Mouse (Mus musculus) T-cell, adult 2 months (primary cell): ENCODE data around the gene Clic5.

ENCODE experiments used
- DNase-seq: peaks from one replicate; pipeline ENCODE4 v3.0.0; 2022; ENCODE audit warnings: low spot score

Gene Clic5

DNA sequence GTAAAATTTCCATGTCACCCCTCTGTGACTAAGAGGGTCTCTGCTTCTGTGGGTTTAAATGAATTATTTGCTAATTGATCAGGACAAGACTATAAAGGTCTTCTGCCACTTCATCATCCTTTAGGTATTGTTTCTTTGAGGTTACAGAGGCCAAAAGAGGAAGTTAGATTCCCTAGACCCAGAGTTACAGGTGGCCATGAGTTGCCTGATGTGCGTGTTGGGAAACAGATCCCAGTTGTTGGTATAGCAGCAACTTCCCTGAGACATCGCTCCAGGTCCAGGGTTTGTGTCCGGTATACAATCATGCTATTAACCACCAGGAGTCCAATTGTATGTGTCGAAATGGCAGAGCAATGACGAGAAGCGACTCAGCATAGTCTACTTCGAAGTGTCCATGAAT is 81.7 kb downstream of the Clic5 start:
- DNase-seq, result no peak

DNA sequence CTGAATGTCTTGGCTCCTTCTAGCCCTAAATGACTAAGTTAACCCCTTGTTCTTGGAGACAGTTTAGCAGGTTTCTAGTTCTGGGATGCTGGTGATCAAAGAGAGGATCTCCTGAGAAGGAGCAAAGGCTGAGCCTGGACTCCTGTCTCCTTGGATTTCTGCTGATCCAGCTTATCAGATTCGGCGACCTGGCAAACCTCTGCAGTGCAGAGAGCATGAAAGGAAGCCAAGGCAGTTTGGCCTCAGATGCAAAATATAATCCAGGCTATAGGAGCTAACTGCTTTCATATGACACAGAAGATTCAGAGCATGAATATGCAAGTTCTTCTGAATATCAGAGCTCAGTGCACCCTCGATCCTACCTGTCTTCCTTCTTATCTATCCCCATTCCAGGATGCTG is 83.0 kb downstream of the Clic5 start:
- no peak for DNase-seq

DNA sequence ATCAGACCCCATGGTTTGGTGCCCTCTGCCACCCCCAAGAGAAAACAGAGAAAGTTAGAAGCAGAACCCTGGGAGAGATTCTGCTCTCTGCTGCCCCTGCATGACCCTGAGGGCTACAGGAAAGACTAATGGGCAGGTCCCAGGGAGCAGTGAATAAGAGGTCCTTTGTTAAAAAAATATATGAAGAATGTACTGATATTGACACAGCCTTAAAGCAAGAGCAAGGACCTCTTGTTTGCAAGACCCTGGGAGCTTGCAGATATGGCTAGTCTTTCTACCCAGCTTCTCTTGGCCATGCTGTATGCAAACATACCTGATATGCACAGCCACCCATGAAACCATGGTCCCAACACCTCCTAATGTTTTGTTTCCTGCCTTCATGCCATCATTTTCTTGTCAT is 86.4 kb downstream of the Clic5 start:
- no peak for DNase-seq

- no peak for DNase-seq
These were observed 99.9 kb downstream of the Clic5 start for GRCm38 (mm10) chr17:44288320-44288719.

- DNase-seq, result no peak
These were observed 108.8 kb downstream of the Clic5 start for GRCm38 (mm10) chr17:44297221-44297620.

DNA sequence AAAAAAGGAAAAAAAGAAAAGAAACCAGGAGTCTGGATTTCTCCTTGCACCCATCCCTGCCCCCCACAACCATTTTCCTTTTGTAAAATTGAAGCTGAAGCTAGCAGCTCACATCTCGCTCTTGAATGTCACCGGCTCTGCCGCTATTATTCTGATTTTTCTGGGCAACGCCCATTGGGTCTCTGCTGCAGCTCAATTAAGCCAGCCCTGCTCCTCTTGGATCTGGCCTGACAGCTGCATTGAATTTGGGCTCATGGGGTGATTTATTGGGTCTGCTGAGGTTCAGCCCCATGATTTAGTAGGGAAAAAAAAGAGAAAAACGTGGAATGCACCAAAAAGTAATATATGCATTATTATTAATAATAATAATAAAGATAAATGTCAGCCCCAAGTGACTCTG is 111.9 kb downstream of the Clic5 start:
- no peak for DNase-seq

DNA sequence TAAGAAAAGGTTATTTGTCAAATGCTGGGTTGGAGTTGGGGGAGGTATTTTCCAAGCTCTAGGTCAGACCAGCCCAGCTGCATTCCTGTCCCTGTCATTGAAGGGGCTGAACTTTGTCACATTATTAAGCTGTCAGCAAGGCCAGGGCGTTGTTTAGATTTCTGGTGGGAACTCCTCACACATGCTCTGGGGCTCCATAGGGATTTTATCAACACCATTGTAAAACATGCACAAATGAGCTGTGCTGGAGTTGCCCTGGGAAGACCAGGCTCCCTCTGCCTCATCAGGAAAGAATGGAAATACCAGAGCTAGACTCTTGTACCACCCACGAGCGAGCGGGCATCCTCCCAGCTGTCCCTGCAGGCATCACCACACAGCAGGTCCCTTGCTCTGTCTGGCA is 112.3 kb downstream of the Clic5 start:
- no peak for DNase-seq

- DNase-seq, result no peak
These were observed 112.9 kb downstream of the Clic5 start for GRCm38 (mm10) chr17:44301224-44301811.

DNA sequence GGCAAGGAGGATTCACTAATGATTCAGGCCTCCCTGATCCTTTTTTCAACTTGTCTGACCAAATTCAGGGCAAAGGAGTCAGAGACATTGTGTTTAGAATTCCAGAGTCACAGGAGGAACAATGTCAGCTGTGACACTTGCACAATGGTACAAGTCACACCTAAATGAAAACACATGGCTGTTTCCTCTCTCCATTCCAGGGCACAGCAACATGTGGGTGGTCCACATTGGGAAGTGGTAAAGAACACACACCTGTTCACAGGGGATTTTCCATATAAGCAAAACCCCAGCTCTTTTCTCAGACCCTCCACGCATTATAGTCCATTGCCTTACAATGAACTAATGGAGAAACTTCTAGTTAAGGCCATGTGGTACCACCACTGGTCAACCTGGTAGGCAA is 115.7 kb downstream of the Clic5 start:
- DNase-seq, result no peak

DNA sequence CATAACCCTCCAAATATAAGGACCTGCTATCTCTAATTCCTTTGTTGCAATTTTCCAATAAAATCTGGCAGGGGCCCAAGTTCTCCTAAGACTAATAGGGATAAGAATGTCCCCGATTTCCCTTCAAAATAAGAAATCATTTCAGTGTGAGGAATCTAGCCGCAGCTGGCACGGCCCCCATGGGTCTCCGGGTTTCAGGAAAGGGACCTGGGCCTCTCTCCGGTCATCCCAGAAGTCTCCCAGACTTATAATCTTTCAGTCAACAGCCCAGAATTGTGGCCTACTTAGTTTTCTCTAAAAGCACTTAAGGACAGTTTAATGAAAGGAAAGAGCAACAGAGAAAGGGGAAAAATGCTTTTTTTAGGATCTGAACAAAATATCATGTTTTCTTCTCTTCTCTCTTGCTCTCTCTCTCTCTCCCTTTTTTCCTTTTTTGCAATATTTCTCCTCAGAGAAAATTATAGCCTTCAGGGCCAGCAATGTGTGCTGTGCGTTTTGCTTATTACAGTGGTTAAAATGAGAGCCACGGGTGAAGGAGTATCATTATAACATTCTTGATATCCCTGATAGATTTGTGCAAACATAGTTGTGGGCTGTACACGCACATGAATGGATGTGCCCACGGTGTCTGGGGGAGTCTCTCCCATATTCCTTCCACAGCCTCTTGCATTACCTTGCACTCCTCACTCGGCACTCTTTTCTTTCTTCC is 121.7 kb downstream of the Clic5 start:
- no peak for DNase-seq

DNA sequence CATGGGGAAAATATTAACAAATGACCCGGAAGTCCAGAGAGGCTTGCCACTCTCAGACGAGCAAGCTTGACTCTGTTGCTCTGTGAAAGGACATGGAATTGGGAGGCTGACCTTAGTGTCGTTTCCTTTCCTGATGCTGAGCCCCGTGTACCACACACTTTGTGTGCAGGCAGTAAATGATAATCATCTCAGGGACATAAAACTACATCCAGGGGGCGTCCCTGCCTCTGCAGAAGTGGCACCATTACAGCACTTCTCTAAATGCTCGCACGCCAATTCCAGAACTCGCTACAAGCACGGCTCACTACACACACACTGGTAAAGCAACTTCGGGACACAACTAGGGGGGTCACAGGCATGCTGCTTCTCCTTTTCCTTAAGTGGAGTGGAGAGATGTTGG is 136.9 kb downstream of the Clic5 start:
- no peak for DNase-seq

DNA sequence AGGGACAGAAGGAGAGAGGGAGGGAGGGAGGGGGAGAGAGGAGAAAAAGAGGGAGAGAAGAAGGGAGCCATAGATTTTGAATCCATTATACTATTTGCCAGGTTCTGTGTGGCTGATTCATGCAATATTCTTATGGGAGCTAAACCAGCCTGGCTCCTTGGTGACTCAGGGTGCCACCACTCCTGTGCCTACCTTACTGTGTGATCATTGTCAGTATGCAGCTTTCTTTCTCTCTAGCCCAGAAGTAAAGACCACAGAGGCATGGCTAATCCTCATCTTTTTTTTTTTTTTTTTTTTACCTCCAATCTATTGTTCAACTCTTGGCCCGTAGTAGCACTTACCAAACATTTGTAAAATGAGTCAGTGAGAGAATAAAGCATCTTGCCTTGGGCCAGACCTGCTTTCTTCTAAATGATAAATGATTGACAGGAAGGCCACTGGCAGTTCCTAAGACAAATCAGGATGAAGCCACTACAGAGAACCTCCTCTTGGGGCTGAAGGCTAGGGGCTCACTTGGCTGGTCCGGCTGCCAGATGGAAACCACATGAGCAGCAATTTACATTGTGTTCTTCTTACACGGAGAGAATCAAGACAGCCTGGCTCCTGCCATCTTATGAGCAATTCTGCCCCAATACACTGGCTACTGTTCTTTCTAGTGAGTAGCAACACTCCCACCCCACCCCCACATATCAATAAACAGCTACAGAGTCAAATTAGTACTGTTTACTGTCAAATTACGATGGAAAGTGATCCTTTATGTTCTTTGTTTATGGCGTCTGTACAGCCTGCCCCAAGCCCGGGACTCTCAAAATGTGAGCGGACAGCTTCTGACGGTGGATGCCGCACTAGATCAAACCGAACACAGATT is 139.1 kb downstream of the Clic5 start:
- no peak for DNase-seq

GRCm38 (mm10) chr17:44328147-44328482 is 139.7 kb downstream of the Clic5 start:
- no peak for DNase-seq
